Mouse (Mus musculus): ENCODE data around the gene Gm10277. TPM values are rescaled to one million over a fixed set of nuclear protein-coding genes. Genes with fewer than 3 reads are reported as not detected.

The Gm10277 gene
- total and polyA plus RNA-seq, 3 experiments = 0.10 TPM; not detected in 2

GRCm38 (mm10) chr11:77785768-77786561 is 1.6 kb downstream of the Gm10277 start (continued):
- TF ChIP-seq UBTF (IDR thresholded peaks at IDR 0.05; ENCODE audit: low read depth, low read length) (no peak), ZMIZ1 (IDR thresholded peaks at IDR 0.05; ENCODE audit: low read depth, low read length) (no peak), NRF1 (IDR thresholded peaks at IDR 0.05; ENCODE audit: low read depth, low read length) (no peak), MXI1 (IDR thresholded peaks at IDR 0.05; ENCODE audit: low read depth, low read length) (no peak), USF2 (conservative IDR thresholded peaks at IDR 0.05; ENCODE audit: low read depth, low read length) (no peak)

DNA sequence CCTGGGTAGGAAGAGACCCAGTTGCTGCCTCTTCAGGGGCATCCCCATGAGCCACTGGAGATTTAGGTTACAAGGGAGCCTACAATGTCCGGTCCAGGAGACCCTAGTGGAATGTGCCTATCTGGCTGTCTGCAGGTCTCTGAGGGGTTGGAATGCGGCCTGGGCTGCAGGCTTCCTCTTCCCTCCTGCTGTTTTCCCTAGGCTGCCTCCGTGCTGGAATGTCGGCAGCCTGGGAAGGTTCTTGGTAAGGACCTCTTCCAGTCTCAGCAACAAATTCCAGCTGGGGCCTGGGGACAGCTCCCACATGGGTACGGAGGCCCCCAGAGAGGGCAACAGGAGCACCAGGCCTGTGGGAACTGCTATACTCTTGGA is 2.2 kb downstream of the Gm10277 start:
- H3K79me2 ChIP-seq (replicated peaks; ENCODE audit: control insufficient read depth, extremely low read depth, insufficient read depth, poor library complexity, severe bottlenecking) = no peaks in the 10 kb centered on the region
- dilution Hi-C loops (cut with MboI; ENCODE audit: extremely low pct_ligation_motif_present, extremely low pct_unique_long_range_greater_than_20kb, low sequenced_read_pairs) = no loop called here
- TF ChIP-seq E2F4 (IDR thresholded peaks at IDR 0.05; ENCODE audit: insufficient replicate concordance, low read depth, low read length) = no peak
- no peak for TF ChIP-seq NRF1 (IDR thresholded peaks at IDR 0.05; ENCODE audit: low read depth, low read length)
- TF ChIP-seq USF1 (IDR thresholded peaks at IDR 0.05; ENCODE audit: low read depth, low read length) = no peak
- no peak for TF ChIP-seq JUND (conservative IDR thresholded peaks at IDR 0.05; ENCODE audit: low read depth, low read length)
- TF ChIP-seq KAT2A (IDR thresholded peaks at IDR 0.05; ENCODE audit: insufficient replicate concordance, low read length) = no peak
- no peak for TF ChIP-seq RCOR1 (conservative IDR thresholded peaks at IDR 0.05; ENCODE audit: low read depth, low read length)
- no peak for TF ChIP-seq TCF12 (IDR thresholded peaks at IDR 0.05; ENCODE audit: low read depth, low read length)
- TF ChIP-seq EP300 (IDR thresholded peaks at IDR 0.05; ENCODE audit: low read length) = no peak
- TF ChIP-seq ZMIZ1 (IDR thresholded peaks at IDR 0.05; ENCODE audit: low read depth, low read length) = no peak
- TF ChIP-seq CTCF (conservative IDR thresholded peaks at IDR 0.05 in 1 of 2, IDR thresholded peaks at IDR 0.05 in 1 of 2; ENCODE audit: low read depth in 2 of 2, low read length in 2 of 2) = no peak
- H3K9ac ChIP-seq (ENCODE audit: insufficient read depth, low read depth) = no peak overlapping the region
- H3K4me2 ChIP-seq (ENCODE audit: insufficient read depth, low read depth, poor library complexity, severe bottlenecking) = no peak overlapping the region
- H3K9me3 ChIP-seq (replicated peaks; ENCODE audit: low read length) = no peaks in the 10 kb centered on the region
- no peak overlapping the region for H3K27ac ChIP-seq (ENCODE audit: insufficient read depth, low read depth)
- DNase-seq (ENCODE audit: extremely low read depth) = no peak
- H3K4me3 ChIP-seq (replicated peaks in 1 of 3; ENCODE audit: low read depth in 2 of 3, low read length in 2 of 3, poor library complexity in 1 of 3) = no peak overlapping the region
- in situ Hi-C loops (cut with MboI; ENCODE audit: low pct_ligation_motif_present, low pct_unique_long_range_greater_than_20kb, low sequenced_read_pairs) = loop anchor here (5.0 to 25.0 kb wide), 2 partner anchors 38 to 673 kb away; no protein-coding TSS in a partner anchor
- H3K27me3 ChIP-seq (replicated peaks) = no peaks in the 10 kb centered on the region
- peaks cover 0 to 5% of the 10 kb centered on the region in 2 experiments for H3K36me3 ChIP-seq (replicated peaks in 1 of 2; ENCODE audit: control insufficient read depth in 1 of 2, insufficient read depth in 1 of 2, low read length in 1 of 2)
- H3K4me1 ChIP-seq (ENCODE audit: control insufficient read depth in 1 of 2, insufficient read depth in 2 of 2) = peaks cover 8 to 44% of the 10 kb centered on the region in 2 experiments

GRCm38 (mm10) chr11:77784894-77785293 is 2.7 kb downstream of the Gm10277 start:
- TF ChIP-seq CHD1 (IDR thresholded peaks at IDR 0.05; ENCODE audit: low read depth, low read length) (no peak), USF1 (IDR thresholded peaks at IDR 0.05; ENCODE audit: low read depth, low read length) (no peak), KAT2A (IDR thresholded peaks at IDR 0.05; ENCODE audit: insufficient replicate concordance, low read length) (no peak), EP300 (IDR thresholded peaks at IDR 0.05; ENCODE audit: low read length) (no peak), IRF4 (IDR thresholded peaks at IDR 0.05; ENCODE audit: low read depth, low read length) (no peak), MAZ (IDR thresholded peaks at IDR 0.05; ENCODE audit: low read depth, low read length) (no peak), MYC (IDR thresholded peaks at IDR 0.05; ENCODE audit: low read depth, low read length) (no peak), ZC3H11A (IDR thresholded peaks at IDR 0.05; ENCODE audit: low read depth, low read length) (no peak), NELFE (IDR thresholded peaks at IDR 0.05; ENCODE audit: low read depth, low read length) (no peak)
- Histone ChIP-seq H3K79me2 (replicated peaks; ENCODE audit: control insufficient read depth, extremely low read depth, insufficient read depth, poor library complexity, severe bottlenecking) (no peaks in the 10 kb centered on the region), H3K4me1 (ENCODE audit: control insufficient read depth in 1 of 2, insufficient read depth in 2 of 2) (peaks cover 8 to 41% of the 10 kb centered on the region in 2 experiments), H3K9me3 (replicated peaks; ENCODE audit: low read length) (no peaks in the 10 kb centered on the region), H3K27ac (ENCODE audit: insufficient read depth, low read depth) (no peak overlapping the region), H3K36me3 (replicated peaks in 1 of 2; ENCODE audit: control insufficient read depth in 1 of 2, insufficient read depth in 1 of 2, low read length in 1 of 2) (peaks cover 0 to 5% of the 10 kb centered on the region in 2 experiments), H3K4me3 (replicated peaks in 1 of 3; ENCODE audit: low read depth in 2 of 3, low read length in 2 of 3, poor library complexity in 1 of 3) (no peak overlapping the region), H3K9ac (ENCODE audit: insufficient read depth, low read depth) (no peak overlapping the region), H3K27me3 (replicated peaks) (no peaks in the 10 kb centered on the region), H3K4me2 (ENCODE audit: insufficient read depth, low read depth, poor library complexity, severe bottlenecking) (no peak overlapping the region)
- no peak for DNase-seq (ENCODE audit: extremely low read depth)
- dilution Hi-C loops (cut with MboI; ENCODE audit: extremely low pct_ligation_motif_present, extremely low pct_unique_long_range_greater_than_20kb, low sequenced_read_pairs) = no loop called here
- in situ Hi-C loops (cut with MboI; ENCODE audit: low pct_ligation_motif_present, low pct_unique_long_range_greater_than_20kb, low sequenced_read_pairs) = loop anchor here (5.0 to 25.0 kb wide), 2 partner anchors 38 to 673 kb away; no protein-coding TSS in a partner anchor

Data from CH12.LX (cell line).